Mouse (Mus musculus) ES-Bruce4 (cell line): Measurements from ENCODE around the gene Slc38a8.

ENCODE experiments used
- CTCF ChIP-seq: IDR thresholded peaks from one replicate; pipeline ENCODE4 v1.8.1; 2011; ENCODE audit warnings: low read depth, low read length
- EP300 ChIP-seq: IDR thresholded peaks from 2 replicates; pipeline ENCODE4 v1.6.1; 2011; ENCODE audit warnings: low read depth, low read length; ENCODE audit not compliant: insufficient read depth

- TF ChIP-seq EP300 (no peak), CTCF (no peak)
Observed at GRCm38 (mm10) chr8:119468091-119468490, 33.4 kb downstream of the Slc38a8 start.
